Mouse (Mus musculus) hindbrain, embryonic 14.5 days (tissue): ENCODE data around the gene Nr4a2. TPM values are rescaled to one million over a fixed set of nuclear protein-coding genes. Genes with fewer than 3 reads are reported as not detected.

Source experiments
- ATAC-seq: fragments of 200-750 bp; cut with Nextera tagmentation; 2 replicates; pipeline ENCODE4 v1.8.0; 2017; ENCODE audit warnings: moderate number of reproducible peaks, mild to moderate bottlenecking, moderate TSS enrichment, moderate library complexity; ENCODE audit not compliant: low FRiP score
- DNase-seq: peaks from one replicate; pipeline ENCODE4 v3.0.0-alpha.2; 2015; ENCODE audit warnings: low spot score
- H3K27ac ChIP-seq: fragments of 300-500 bp; sonication (generic); 2 replicates; pipeline ENCODE4 v1.5.1; 2014; ENCODE audit warnings: mild to moderate bottlenecking, moderate library complexity
- H3K27me3 ChIP-seq: fragments of 300-500 bp; sonication (generic); 2 replicates; pipeline ENCODE4 v1.6.1; 2014; ENCODE audit warnings: mild to moderate bottlenecking, low read length, mixed read lengths; ENCODE audit not compliant: control insufficient read depth, insufficient read depth
- H3K36me3 ChIP-seq: fragments of 300-500 bp; sonication (generic); replicated peaks from 2 replicates; pipeline ENCODE4 v1.6.1; 2014; ENCODE audit not compliant: control insufficient read depth, insufficient read depth
- H3K4me1 ChIP-seq: fragments of 300-500 bp; sonication (generic); replicated peaks from 2 replicates; pipeline ENCODE4 v1.6.1; 2014; ENCODE audit warnings: antibody characterized with exemption, low read length, mixed read lengths; ENCODE audit not compliant: control insufficient read depth, insufficient read depth
- H3K4me2 ChIP-seq: fragments of 300-500 bp; sonication (generic); replicated peaks from 2 replicates; pipeline ENCODE4 v1.6.1; 2014; ENCODE audit warnings: mild to moderate bottlenecking, moderate library complexity
- H3K4me3 ChIP-seq: fragments of 300-500 bp; sonication (generic); replicated peaks from 2 replicates; pipeline ENCODE4 v1.5.1; 2014; ENCODE audit warnings: mild to moderate bottlenecking, low read length
- H3K9ac ChIP-seq: fragments of 300-500 bp; sonication (generic); 2 replicates; pipeline ENCODE4 v1.6.1; 2014
- H3K9me3 ChIP-seq: fragments of 300-500 bp; sonication (generic); 2 replicates; pipeline ENCODE4 v1.6.1; 2016; ENCODE audit warnings: low read length; ENCODE audit not compliant: control insufficient read depth
- WGBS: fragments of 180-500 bp; shearing (Covaris S2); extraction: QIAGEN DNeasy Blood & Tissue Kit; methylation state at CpG from one replicate; pipeline ENCODE4 v1.1.7; 2014; 5-methylcytosine and 5-hydroxymethylcytosine counted together
- polyA plus RNA-seq: library from polyadenylated mRNA; unstranded; fragments of >200 nt; fragmentation: Nextera tagmentation; extraction: Ambion mirVana; gene quantifications from 2 replicates; pipeline ENCODE4 v1.2.1, GENCODE M21; 2014

The Nr4a2 gene
- polyA plus RNA-seq, result 20.7 and 21.0 TPM in 2 replicates

DNA sequence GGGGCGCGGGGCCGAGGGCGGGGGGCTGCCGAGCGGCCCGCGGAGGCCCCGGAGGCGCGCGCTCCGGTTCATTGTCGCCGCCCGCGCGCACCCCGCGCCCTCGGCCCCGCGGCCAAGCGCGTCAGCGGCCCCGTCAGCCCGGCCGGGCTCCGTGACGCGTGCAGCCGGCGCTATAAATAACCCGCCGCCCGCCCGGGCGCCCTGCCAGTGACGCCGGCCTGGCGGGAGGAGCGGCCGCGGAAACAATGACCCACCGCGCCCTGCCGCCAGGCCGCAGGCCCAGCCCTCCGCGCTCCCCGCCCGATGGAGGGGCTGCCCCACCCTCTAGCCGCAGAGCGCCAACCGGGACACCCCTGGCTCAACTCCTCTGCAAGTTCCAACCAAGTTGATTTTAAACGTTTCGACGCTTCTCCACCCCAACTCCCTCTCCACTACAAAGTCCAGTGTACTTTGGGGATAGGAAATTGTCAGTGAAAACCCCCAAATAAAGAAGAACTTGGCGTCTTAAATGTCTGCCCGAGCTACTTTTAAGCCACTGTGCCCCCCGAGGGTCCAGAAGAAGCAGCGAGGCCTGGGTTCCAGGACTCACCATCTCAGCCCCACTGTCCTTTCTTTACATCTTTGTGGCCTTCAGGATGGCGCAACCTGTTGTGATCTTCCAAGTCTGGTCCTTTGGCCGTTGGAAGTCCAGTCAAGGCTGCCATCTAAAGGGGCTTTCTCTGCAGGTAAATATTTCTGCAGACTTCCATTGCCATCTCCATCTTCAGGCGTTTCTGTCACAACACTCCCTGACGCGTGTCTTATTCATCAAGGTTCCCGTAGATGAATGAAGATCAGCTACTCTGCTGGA lies at the start of gene Nr4a2:
TSS of gene Nr4a2 (minus strand) at position 13 of the 850 bp plus-strand sequence.
- Histone ChIP-seq H3K27ac (peak within 1 kb of the TSS; percentile 32; the same call in 1 of the 2 replicates), H3K4me1 (0 out of 2 replicates have a peak, but pooled peaks cover 5% of the 10 kb centered on the region), H3K4me2 (peak within 1 kb of the TSS; percentile 98), H3K9ac (peak within 1 kb of the TSS; percentile 74), H3K36me3 (no peaks in the 10 kb centered on the region), H3K9me3 (no peaks in the 10 kb centered on the region), H3K27me3 (peaks cover 28% of the 10 kb centered on the region), H3K4me3 (peak within 1 kb of the TSS; percentile 84)
- DNase-seq (peak; percentile 74), ATAC-seq (peak; percentile 90)
- 6% methylated on average over 60 of the region's 69 CpGs for WGBS

DNA sequence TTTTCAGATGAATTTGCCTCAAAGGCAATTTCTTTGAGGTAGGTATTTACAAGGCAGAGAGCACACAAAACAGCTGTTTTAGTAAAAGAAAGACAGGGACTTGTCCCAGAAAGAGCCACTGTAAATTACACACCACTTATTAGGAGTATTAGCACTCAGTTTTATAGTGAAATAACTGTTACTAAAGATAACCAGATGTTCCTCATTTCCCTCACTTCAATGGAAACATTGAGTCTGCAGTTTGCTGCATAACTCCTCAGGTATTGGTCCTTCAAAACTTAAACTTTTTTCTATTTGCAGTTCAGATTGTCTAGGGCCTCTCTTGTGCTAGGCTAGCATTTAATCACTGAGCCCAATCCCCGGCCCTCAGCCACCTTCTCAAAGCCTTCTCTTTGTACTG lies 41.6 kb upstream of the Nr4a2 start:
- Histone ChIP-seq H3K27me3 (no peaks in the 10 kb centered on the region), H3K4me1 (no peaks in the 10 kb centered on the region), H3K4me2 (no peak overlapping the region), H3K36me3 (no peaks in the 10 kb centered on the region), H3K9me3 (no peaks in the 10 kb centered on the region), H3K4me3 (no peak overlapping the region), H3K9ac (no peak overlapping the region), H3K27ac (no peak overlapping the region)
- ATAC-seq (no peak), DNase-seq (no peak)
- WGBS, result 88% methylated on average over 1 of the region's 1 CpGs

- no peaks in the 10 kb centered on the region for H3K9me3 ChIP-seq
- WGBS, result 93% methylated on average over 9 of the region's 9 CpGs
Measured at GRCm38 (mm10) chr2:57156814-57157213, 33.0 kb upstream of the Nr4a2 start.

GRCm38 (mm10) chr2:57149796-57150195 lies 26.0 kb upstream of the Nr4a2 start:
- no peak overlapping the region for H3K4me2 ChIP-seq
- WGBS, result 88% methylated on average over 4 of the region's 4 CpGs
- no peaks in the 10 kb centered on the region for H3K36me3 ChIP-seq
- H3K9ac ChIP-seq, result no peak overlapping the region
- ATAC-seq (no peak), DNase-seq (no peak)
- H3K27ac ChIP-seq, result no peak overlapping the region
- H3K27me3 ChIP-seq, result no peaks in the 10 kb centered on the region
- H3K9me3 ChIP-seq, result no peaks in the 10 kb centered on the region
- no peaks in the 10 kb centered on the region for H3K4me1 ChIP-seq
- no peak overlapping the region for H3K4me3 ChIP-seq

More at GRCm38 (mm10) chr2:57156814-57157213, 33.0 kb upstream of the Nr4a2 start:
- no peak for DNase-seq
- Histone ChIP-seq H3K27ac (no peak overlapping the region), H3K36me3 (no peaks in the 10 kb centered on the region), H3K4me3 (no peak overlapping the region), H3K4me2 (no peak overlapping the region), H3K27me3 (no peaks in the 10 kb centered on the region), H3K9ac (no peak overlapping the region), H3K4me1 (no peaks in the 10 kb centered on the region)
- ATAC-seq, result no peak

GRCm38 (mm10) chr2:57148231-57148630 lies 24.4 kb upstream of the Nr4a2 start:
- no peaks in the 10 kb centered on the region for H3K27me3 ChIP-seq
- ATAC-seq, result no peak
- H3K27ac ChIP-seq, result no peak overlapping the region
- WGBS, result 90% methylated on average over 2 of the region's 2 CpGs
- H3K4me3 ChIP-seq, result no peak overlapping the region
- no peaks in the 10 kb centered on the region for H3K4me1 ChIP-seq
- no peak for DNase-seq
- H3K9ac ChIP-seq, result no peak overlapping the region
- H3K4me2 ChIP-seq, result no peak overlapping the region
- H3K9me3 ChIP-seq, result no peaks in the 10 kb centered on the region
- H3K36me3 ChIP-seq, result no peaks in the 10 kb centered on the region

- no peak overlapping the region for H3K9ac ChIP-seq
- 94% methylated on average over 5 of the region's 5 CpGs for WGBS
- DNase-seq (no peak), ATAC-seq (no peak)
- H3K36me3 ChIP-seq, result no peaks in the 10 kb centered on the region
- no peak overlapping the region for H3K4me2 ChIP-seq
- H3K27me3 ChIP-seq, result no peaks in the 10 kb centered on the region
- H3K27ac ChIP-seq, result no peak overlapping the region
- no peaks in the 10 kb centered on the region for H3K9me3 ChIP-seq
- no peaks in the 10 kb centered on the region for H3K4me1 ChIP-seq
- H3K4me3 ChIP-seq, result no peak overlapping the region
Measured at GRCm38 (mm10) chr2:57145646-57146421, 22.0 kb upstream of the Nr4a2 start.

DNA sequence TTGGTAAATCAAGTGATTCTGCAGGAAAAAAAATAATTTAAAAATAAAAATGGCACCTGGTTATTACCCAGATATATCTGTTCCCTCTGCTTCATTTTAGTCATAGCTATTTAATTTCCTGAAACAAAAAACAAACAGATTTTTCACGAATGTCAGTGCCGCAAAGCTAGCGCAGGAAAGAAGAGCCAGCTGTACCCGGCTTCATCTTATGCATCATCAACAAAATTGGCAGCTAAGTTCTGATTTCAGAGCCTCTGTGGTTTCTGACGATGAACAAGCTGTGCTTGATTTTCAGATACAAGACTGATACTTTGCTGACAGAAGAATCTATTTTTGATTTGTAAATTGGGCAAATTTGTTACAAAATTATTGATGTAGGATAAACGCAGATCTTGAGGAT lies 14.8 kb upstream of the Nr4a2 start:
- H3K4me3 ChIP-seq, result no peak overlapping the region
- H3K27me3 ChIP-seq, result no peaks in the 10 kb centered on the region
- no peak overlapping the region for H3K4me2 ChIP-seq
- H3K9ac ChIP-seq, result no peak overlapping the region
- WGBS, result 88% methylated on average over 6 of the region's 6 CpGs
- no peak overlapping the region for H3K27ac ChIP-seq
- no peaks in the 10 kb centered on the region for H3K36me3 ChIP-seq
- H3K4me1 ChIP-seq, result no peaks in the 10 kb centered on the region
- no peaks in the 10 kb centered on the region for H3K9me3 ChIP-seq
- ATAC-seq (no peak), DNase-seq (no peak)

DNA sequence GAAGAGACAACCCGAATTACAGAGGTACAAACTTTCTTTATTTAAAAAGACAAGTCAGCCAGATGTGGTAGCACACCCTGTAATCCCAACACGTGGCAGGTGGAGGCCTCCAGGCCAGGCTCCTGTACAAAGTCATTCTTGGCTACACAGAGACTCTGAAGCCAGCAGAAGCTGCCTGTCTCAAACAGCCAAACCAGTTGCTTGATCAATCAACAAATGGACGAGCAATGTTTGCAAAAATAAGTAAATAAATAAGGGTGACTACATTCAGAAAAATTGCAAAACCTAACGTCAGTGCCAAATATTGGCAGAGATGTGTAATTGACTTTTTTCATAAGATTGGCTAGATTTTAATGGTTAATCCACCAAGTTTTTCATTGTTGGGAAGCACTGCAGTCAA lies 3.7 kb upstream of the Nr4a2 start:
- no peaks in the 10 kb centered on the region for H3K36me3 ChIP-seq
- no peak overlapping the region for H3K4me2 ChIP-seq
- no peaks in the 10 kb centered on the region for H3K9me3 ChIP-seq
- no peak overlapping the region for H3K27ac ChIP-seq
- no peak overlapping the region for H3K9ac ChIP-seq
- no peak overlapping the region for H3K4me3 ChIP-seq
- DNase-seq, result no peak
- peaks cover 18% of the 10 kb centered on the region; the same call in 1 of the 2 replicates for H3K27me3 ChIP-seq
- 0 out of 2 replicates have a peak, but pooled peaks cover 5% of the 10 kb centered on the region for H3K4me1 ChIP-seq
- no peak for ATAC-seq
- WGBS, result 83% methylated on average over 4 of the region's 4 CpGs

- DNase-seq, result no peak
- Histone ChIP-seq H3K4me2 (no peak overlapping the region), H3K4me1 (0 out of 2 replicates have a peak, but pooled peaks cover 5% of the 10 kb centered on the region), H3K9me3 (no peaks in the 10 kb centered on the region), H3K27me3 (peaks cover 24% of the 10 kb centered on the region), H3K4me3 (no peak overlapping the region), H3K36me3 (no peaks in the 10 kb centered on the region), H3K9ac (no peak overlapping the region), H3K27ac (no peak overlapping the region)
- 85% methylated on average over 6 of the region's 6 CpGs for WGBS
- ATAC-seq, result no peak
Measured at GRCm38 (mm10) chr2:57125891-57126290, 2.1 kb upstream of the Nr4a2 start.
